Mouse (Mus musculus) kidney, adult 9 months (tissue): ENCODE data around the gene Tmem40.

ENCODE experiments used
- DNase-seq: peaks from one replicate; pipeline ENCODE4 v3.0.0; 2022

The Tmem40 gene

DNA sequence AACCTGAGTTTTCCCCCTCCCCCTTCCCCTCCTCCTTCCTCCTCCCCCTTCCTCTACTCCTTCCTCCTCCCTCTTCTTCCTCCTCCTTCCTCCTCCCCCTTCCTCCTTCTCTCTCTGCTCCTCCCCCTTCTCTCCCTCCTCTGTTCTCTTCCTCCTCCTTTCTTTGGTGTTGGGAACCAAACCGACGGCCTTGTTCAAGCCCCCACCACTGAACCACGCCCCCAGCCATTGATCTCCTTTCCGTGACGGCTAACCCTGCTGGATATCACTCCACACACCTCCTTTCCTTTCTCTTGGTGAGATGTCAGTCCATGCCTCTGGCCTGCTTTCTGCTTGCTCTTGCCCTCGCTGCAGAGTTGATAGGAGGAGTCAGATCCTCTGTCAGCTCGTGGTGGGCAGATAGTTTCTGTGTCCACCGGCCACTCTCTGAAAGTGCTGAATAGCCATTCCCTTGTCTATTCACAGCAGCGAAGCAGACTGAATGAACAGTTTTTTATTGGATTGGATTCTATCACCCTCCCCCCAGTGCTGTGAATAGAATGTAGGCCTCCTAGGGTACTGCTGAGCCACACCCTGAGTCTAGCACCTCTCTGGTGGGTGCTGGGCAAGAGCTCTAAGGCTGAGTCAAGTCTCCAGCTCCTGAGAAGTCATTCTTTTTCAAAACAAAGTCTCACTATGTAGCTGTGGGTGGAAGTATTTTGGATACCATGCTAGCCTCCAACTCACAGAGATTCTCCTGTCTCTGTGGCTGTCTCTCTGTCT lies at the start of gene Tmem40:
TSS of gene Tmem40 (minus strand) at position 416 of the 762 bp plus-strand sequence.
- DNase-seq: no peak

DNA sequence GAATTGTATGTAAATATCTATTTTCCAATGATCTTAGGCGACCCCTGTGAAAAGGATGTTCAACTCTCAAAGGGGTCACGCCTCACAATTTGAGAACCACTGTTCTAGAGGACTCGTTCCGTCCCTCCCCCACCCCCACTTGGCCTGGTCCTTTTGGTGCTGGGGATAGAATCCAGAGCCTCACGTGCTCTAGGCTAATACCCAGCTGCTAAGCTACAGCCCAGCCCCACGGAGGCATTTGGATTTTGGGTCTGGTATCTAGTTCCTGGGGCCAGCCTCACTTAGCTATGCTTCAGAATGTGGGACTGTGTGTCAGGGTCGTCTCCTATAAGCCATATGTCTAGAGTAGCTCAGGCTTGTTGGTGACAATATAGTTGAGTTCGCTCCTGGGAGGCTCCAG lies 49.4 kb upstream of the Tmem40 start:
- no peak for DNase-seq

DNA sequence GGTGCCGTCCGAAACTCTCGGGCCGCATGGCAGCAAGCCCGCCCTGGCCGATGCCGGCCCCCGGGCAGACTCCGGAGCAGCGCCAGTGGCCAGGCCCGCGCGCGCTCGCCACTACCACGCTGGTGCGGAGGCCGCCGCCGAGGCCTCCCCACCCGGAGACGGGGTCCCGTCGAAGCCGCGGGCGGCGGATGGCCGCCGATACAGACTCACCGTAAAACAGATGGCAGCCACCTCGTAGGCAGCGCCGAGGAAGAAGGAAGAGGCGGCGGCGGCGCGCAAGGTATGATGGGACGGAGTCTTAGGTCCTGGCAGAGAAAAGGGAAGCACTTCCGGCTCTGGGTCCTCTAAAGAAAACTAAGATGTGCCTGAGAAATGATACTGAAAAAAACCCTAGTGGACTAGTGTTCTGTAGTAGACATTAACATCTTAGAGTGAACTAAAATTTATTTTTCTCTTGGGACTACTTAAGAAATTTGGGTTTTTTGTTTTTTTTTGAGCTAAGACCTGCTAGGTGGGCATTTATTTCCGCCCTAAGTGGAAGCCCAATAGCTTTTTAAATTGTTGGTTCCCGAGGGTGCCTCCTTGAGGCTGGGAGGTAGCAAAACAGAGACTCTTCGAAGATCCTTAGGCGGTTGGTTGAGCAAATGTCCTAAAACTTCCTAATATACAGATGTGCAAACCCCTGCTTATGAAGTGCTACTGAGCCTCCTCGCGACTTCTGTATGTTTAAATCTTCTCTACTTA lies 46.5 kb upstream of the Tmem40 start, which contains the start of gene Rpl32:
TSS of gene Rpl32 (minus strand) at position 260 of the 744 bp plus-strand sequence.
- peak; percentile 93 for DNase-seq

DNA sequence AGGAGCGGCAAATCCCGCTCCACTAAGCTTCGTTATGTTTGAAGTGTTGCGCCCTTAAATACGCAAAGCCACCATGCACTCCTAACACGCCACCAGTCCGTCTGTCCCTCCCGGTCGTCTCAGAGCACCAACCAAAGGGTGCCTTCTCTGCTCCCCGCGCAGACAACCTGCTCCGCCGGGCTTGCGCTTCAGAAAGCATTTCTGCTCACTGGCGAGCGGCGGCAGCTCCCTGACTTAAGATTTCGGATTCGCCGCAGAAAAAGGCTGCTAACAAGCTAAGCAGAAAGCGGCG lies 45.9 kb upstream of the Tmem40 start:
- DNase-seq: no peak

DNA sequence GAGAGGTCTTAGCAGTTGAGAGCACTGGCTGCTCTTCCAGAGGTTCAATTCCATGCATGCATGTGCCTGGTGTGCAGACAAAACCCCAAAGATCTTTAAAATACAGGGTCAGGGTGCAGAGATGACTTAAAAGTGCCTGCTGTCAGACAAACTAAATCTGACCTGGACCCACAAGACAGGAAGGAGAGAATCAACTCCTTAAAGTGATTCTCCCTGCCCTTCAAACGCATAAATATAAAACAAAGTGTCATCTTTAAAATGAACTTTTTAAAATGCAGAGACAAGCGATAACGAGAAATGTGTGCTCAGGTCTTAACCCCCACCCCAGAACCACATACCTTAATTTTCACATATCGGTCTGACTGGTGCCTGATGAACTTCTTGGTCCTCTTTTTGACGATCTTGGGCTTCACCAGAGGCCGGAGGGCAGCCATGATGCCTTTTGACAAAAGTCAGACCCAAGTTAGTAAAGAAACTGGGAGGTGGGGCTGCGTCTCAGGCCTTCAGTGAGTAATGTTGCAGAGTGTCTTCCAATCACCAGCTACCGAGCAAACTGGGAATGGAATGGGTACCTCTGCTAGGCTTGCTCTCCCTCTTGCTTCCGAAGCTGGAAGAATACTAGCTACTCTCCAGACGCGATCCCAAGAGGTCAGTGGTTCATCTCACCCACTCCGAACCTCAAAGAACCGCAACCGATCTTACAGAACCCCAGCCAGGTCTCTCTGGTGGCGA lies 45.4 kb upstream of the Tmem40 start:
- no peak for DNase-seq

DNA sequence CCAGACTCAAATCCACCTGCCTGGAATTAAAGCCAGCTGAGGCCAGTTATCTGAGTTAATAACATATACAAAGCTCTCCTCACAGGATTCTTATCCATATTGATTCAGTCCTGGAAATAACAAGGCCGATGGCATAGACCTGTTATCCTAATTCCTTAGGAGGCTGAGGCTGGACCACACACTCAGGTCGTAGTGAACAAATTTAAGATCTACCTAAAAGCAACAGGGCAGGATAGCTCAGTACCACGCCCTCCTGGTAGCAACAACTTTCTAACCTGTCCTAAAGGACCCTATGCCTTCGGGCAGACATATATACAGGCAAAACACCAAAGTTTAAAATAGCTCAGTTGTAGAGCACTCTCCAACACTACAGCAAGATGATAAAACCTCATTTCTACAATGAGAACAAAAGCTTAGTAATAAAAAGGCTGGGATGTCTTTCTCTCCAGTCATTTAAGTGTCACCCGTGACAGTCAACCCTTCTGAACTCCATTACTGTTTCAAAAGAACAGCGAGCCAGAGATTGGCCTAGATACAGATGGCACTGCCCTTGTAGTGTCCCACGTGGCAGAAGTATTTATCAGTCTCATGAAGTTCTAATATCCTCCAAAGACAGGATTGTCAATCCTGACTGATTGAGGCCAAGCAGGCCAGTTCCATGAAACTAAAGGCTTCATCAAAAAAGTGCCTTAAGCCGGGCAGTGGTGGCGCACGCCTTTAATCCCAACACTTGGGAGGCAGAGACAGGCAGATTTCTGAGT lies 42.4 kb upstream of the Tmem40 start:
- no peak for DNase-seq

DNA sequence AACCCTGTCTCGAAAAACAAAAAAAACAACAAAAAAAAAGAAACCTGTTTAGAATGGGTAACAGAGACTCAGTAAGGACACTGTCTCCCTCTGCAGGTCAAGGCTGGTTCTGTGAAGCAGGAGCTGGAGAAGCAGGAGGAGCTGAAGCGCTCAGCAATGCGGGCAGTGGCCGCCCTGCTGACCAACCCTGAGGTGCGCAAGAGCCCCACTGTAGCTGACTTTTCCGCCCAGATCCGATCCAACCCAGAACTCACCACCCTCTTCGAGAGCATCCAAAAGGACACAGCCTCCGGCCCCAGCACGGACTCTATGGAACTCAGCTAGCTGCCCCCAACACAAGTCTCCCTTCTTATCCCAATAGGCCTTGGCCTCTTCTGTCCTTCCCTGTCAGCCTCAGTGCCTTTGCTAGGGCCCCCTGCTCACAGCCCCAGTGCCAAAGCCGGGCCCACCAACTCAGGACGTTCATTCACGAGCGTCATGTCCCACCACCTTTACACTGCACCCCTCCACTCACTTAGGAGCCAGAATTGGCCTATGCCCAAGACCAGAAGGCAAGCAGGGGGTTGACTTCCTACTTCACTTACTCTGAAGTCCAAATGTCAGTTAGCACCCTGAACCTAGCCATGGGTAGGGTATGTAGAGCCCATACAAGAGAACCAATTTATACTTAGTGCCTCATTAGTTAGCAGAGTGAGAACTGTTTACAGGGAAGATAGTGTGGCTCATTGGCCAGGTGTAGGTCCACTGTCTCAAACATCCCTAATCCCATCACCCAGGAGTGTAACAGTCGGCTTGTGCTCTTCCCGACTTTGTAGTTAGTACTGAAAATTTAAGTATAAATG lies 41.6 kb upstream of the Tmem40 start:
- DNase-seq: peak; percentile 88

DNA sequence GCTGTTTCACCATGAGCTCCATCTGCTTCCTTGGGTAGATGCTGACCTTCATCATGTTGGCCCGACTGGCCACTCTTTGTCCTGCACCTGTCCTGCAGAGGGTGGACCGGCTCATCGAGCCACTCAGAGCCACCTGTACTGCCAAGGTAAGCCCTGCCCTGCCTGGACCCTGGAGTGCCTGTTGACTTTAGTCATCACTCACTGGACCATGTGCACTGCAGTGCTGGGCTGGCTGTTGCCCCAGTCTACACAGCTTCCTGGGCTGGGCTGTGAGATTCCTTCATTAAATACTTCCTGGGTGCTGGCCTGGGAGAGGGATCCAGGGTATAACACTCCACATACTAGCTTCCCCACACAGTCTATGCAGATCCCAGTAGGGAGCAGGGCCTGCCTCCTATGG lies 39.6 kb upstream of the Tmem40 start:
- no peak for DNase-seq

DNA sequence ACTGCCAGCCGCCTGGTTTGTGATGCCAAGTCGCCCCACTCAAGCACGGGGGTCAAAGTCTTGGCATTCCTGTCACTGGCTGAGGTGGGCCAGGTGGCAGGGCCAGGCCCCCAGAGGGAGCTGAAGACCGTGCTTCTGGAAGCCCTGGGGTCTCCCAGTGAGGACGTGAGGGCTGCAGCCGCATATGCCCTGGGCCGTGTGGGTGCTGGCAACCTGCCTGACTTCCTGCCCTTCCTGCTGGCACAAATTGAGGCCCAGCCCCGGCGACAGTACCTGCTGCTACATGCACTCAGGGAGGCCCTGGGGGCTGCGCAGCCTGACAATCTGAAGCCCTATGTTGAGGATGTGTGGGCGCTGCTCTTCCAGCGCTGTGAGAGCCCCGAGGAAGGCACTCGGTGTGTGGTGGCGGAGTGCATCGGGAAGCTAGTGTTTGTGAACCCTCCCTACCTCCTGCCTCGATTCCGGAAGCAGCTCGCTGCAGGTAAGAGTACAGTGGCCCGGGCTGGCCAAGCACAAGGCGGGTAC lies 30.5 kb upstream of the Tmem40 start:
- DNase-seq: no peak

DNA sequence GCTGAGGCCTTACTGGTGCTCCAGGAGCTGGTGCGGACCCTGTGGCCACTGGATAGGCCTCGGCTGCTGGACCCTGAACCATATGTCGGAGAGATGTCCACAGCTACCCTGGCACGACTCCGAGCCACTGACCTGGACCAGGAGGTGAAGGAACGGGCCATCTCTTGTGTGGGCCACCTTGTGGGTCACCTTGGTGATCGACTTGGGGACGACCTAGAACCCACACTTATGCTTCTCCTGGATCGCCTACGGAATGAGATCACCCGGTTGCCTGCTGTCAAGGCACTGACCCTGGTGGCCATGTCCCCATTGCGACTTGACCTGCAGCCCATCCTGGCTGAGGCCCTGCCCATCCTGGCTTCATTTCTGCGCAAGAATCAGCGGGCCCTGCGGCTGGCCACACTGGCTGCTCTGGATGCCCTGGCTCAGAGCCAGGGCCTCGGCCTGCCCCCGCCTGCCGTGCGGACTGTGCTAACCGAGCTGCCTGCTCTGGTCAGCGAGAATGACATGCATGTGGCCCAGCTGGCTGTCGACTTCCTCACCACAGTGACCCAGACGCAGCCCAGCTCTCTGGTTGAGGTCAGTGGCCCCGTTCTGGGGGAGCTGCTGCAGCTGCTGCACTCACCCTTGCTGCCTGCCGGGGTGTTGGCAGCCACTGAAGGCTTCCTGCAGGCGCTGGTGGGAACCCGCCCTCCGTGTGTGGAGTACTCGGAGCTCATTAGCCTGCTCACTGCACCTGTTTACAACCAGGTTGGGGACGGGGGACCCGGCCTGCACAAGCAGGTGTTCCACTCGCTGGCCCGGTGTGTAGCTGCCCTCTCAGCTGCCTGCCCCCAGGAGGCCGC lies 29.9 kb upstream of the Tmem40 start:
- DNase-seq: peak; percentile 66

DNA sequence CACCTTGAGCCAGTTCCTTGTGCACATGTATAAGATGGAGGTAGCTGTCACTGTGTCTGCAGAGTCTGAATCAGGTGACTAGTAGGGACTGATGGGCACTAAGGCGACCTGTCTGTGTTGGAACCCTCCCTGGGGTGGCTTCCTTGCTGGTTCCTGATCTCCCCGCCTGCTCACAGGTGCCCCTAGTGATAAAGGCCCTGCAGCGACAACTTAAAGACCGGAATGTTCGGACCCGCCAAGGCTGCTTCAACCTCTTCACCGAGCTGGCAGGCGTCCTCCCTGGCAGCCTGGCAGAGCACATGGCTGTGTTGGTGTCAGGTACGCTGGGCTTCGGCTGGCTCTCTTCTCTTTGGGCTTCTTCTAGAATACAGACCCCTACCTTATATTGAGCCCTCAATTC lies 28.8 kb upstream of the Tmem40 start:
- no peak for DNase-seq

DNA sequence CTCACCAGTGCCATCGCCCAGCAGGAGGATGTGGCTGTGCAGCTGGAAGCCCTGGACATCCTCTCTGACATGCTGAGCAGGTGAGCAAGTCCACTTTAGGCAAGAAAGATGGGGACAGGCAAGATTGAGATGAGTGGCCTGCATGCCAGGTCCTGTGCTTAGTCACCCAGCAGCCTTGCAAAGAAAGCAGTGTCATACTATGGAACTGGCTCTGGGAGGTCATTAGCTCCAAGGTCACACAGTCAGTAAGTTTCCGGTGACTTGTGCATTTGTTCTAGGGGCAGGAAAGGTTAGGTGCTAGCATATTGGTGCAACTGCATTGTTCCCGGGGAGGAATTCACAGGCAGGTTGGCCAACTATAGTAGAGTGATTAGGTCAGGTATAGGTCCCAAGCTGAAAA lies 20.6 kb upstream of the Tmem40 start:
- no peak for DNase-seq

DNA sequence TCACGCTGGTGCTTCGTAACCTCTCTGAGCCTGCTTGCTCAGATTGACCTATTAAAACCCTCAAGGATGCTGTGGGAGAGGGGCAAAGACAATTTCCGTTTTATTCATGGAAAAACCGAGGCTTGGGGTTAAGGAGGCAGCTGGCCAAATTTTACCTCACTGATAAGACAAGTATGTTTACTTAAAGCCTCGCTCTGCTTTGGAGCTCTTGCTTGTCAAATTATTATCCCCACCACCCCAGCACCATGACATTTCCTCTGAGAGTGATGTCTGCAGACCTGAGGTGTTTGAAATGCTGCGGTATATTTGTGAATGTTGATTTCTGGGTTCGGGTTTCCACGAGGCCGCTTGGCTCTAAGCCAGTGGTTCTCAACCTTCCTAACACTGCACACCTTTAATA lies 14.2 kb upstream of the Tmem40 start:
- DNase-seq: no peak

DNA sequence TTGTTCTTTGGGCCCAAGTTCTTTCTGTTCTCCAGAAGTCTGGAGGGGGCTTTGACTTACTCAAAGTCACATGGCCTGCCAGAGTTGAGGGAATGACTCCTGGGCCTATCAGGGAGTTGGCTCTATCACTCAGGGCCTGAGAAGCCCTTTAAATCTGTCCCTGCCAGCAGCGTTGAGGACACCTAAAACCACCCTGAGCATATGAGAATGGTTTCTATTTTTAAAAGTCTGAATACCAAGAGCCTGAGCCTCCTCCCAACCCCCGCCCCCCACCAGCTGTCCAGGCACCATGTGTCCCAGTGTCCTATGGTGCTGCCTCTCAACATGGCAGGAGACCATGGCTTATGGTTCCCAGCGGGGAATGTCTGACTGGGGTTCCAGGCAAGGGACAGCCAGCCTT lies 13.6 kb upstream of the Tmem40 start:
- no peak for DNase-seq

DNA sequence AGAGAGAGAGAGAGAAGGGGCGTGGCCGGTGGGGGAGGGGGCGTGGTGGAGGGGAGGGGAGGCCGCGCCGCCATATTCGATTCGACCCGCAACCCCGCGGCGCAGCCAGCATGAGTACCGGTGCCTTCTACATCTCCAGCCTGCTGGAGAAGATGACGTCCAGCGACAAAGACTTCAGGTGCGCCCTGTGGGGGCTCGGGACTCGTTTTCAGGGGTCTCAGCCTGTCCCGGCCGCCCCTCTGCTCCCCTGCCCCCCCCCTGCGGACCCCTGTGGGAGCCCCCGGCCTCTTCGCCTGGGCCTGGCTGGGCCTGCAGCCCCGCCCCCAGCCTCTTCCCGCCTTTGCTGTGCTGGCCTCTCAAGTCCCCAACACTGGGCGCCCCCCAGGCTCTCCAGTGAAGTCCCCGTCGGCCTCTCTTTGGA lies 12.3 kb upstream of the Tmem40 start, which contains the start of gene Cand2:
TSS of gene Cand2 (plus strand) at position 38 of the 421 bp plus-strand sequence.
- DNase-seq: no peak

DNA sequence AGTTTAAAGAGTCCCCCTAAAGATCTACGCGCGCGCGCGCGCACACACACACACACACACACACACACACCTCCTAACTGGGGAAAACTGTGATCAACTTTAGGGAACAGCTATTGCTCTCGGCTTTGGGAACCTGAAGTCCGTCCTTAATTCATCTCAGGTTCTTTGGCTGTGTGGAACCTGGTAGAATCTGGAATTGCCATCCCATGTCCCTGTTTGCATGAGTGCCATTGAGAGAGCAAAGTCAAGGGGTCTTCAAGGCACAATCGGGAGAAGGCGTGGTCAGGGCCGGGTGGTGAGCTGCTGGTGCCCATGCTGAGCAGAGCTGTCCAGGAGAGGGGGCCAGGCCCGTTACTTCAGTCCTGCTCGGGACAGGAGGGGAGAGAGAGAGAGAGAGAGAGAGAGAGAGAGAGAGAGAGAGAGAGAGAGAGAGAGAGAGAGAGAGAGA lies 11.8 kb upstream of the Tmem40 start:
- DNase-seq: no peak

DNA sequence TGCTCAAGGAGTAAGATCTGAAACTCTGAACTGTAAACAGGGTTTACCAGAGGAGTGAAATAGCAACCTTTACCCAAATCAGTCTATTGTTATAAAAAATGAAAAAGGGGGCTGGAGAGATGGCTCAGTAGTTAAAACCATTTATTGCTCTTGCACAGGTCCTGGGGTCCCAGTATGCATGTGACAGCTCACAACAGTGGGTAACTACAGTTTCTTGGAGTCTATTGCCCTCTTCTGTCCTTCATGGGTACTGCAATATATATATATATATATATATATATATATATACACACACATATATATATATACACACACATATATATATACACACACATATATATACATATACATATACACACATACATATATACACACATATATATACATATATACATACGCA lies 10.4 kb upstream of the Tmem40 start:
- DNase-seq: no peak

DNA sequence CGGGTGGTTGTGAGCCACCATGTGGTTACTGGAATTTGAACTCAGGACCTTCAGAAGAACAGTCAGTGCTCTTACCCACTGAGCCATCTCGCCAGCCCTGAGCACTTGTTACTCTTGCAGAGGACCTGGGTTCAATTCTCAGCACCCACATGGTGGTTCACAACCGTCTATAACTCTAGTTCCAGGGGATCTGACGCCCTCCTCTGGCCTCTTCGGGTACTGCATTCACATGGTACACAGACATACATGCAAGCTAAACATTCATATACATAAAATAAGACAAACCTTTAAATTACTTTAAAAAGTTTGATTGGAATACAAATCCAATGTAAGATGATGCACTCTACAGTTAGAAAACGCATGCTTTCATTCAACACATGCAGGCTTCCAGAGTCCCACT lies 10.0 kb upstream of the Tmem40 start:
- DNase-seq: no peak

DNA sequence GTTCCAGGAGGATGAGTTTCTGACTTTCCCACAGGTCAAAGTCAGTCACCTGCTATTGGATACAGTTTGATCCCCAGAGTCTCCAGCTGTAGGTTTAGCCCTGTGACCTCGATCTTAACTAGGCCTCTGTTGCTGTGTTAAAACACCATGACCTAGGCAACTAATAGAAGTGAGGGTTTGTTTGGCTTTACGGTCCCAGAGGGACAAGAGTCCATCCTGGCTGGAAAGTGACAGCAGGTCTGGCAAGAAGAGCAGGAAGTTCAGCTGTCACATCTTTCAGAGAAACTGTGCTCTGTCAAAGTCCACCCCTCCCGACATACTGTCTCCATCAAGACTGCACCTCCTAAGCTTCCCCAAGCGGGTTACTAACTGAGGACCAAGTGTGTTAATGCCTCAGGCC lies 8.6 kb upstream of the Tmem40 start:
- DNase-seq: no peak

DNA sequence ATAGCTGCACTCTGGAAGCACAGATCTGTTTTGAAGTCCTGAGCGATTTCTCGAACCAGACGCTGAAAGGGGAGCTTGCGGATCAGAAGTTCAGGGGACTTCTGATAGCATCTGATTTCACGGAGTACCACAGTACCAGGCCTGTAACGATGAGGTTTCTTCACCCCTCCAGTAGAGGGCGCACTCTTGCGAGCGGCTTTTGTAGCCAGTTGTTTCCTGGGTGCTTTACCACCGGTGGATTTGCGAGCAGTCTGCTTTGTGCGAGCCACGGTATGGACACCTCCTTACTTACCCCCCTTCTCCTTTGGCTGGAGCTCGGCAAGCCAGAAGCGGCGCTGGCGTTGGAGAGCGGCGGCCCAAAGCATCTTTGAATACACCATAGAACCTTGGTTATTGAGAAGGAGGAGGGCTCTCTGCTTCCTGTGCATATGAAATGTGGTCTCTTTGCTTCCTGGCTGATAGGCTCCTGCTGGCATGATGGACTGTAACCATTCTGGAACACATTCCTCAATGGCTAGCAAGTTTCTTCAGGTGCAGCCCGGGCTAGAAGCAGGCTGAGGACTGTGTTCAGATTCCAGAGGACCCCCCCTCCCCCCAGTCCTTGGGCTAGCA lies 8.0 kb upstream of the Tmem40 start:
- DNase-seq: no peak
